In genomic region chr16:20191161-20191882, GRCm38 (mm10) we compare ENCODE assay signal across 17 mouse cellular contexts. TPM values are rescaled to one million over a fixed set of nuclear protein-coding genes. Genes with fewer than 3 reads are reported as not detected.
"Had no signal": no experiment of that assay in that cellular context is flagged by ENCODE, and none has a peak within 500 bp of the region (broad histone marks: within the 10 kb centered on the region; RNA-seq: fewer than 3 reads in every experiment).

No protein-coding gene starts in this region.

- H3K9me3 ChIP-seq: kidney, embryonic 15.5 days; limb, embryonic 10.5 days; limb, embryonic 13.5 days; liver, embryonic 13.5 days had no signal

- H3K27me3 ChIP-seq: kidney, embryonic 15.5 days; limb, embryonic 13.5 days; liver, embryonic 13.5 days had no signal

- H3K4me2 ChIP-seq: kidney, embryonic 15.5 days; limb, embryonic 13.5 days; liver, embryonic 13.5 days; midbrain, embryonic 11.5 days had no signal

- H3K4me1 ChIP-seq: kidney, embryonic 15.5 days; limb, embryonic 10.5 days; limb, embryonic 13.5 days; liver, embryonic 13.5 days had no signal

- H3K27ac ChIP-seq: kidney, embryonic 15.5 days; limb, embryonic 10.5 days; limb, embryonic 13.5 days; liver, embryonic 13.5 days had no signal

- H3K4me3 ChIP-seq: kidney, embryonic 15.5 days; limb, embryonic 10.5 days; limb, embryonic 13.5 days; liver, embryonic 13.5 days had no signal

- H3K9ac ChIP-seq: kidney, embryonic 15.5 days; limb, embryonic 13.5 days; liver, embryonic 13.5 days had no signal

- DNase-seq: kidney, adult 8-10 months; kidney, postnatal 10 days; kidney, postnatal 36 days; layer of hippocampus, adult 9-11 months; liver; liver, embryonic 13.5 days; lung, adult 2 months; lung, postnatal 14 days; lung, postnatal 4 days; midbrain, embryonic 14.5 days; thymus, postnatal 25 days had no signal

RNA-seq across cellular contexts. Expression of gene Map6d1, which starts 49.8 kb away (rescaled TPM):
- total RNA-seq: megakaryocyte progenitor cell, adult 5-6 weeks; megakaryocyte-erythroid progenitor cell, adult 5-6 weeks had no signal
- polyA plus RNA-seq: lung, adult 2 months had no signal
